14 mouse cellular contexts compared by ENCODE assay signal in the genomic region with DNA sequence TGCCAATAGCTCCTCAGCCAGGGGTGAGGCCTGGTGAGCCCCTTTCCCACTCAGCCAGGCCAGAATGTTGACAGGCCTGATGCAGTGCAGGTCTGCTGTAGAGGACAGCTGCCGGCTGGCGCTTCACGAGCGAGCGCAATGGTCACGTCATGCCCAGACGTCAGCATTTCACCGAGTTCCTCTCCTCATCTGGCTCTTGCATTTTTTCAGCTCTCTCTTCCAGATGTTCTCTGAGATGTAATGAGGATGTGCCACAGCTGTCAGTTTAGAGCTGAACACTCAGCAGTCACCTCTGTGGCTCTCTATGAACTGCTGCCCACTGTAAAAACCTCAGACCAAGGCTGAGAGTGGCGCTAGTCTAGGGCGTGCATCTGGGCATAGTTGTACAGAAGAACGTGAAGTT. TPM values are rescaled to one million over a fixed set of nuclear protein-coding genes. Genes with fewer than 3 reads are reported as not detected.
A peak's percentile ranks its signal among the peaks of the same experiment; 100 is the strongest.
DNase-seq lines count a peak whose midpoint lies in the region.
"Had no signal": no experiment of that assay in that cellular context is flagged by ENCODE, and none has a peak within 500 bp of the region (broad histone marks: within the 10 kb centered on the region; RNA-seq: fewer than 3 reads in every experiment).

No protein-coding gene starts in this region.

- DNase-seq in heart, adult 11 months = peak; percentile 91
- no peak for DNase-seq in heart, adult 8-10 months (ENCODE audit: low spot score)
- DNase-seq in forelimb bud, embryonic 11.5 days (ENCODE audit: low read depth, low spot score) = peak; percentile 19
- DNase-seq in heart, postnatal 10 days = peak; percentile 35 to 48
- DNase-seq in lung, postnatal 14 days = peak; percentile 34
- DNase-seq in layer of hippocampus, adult 18-20 months (ENCODE audit: low spot score in 2 of 2) = no peak
- no peak for DNase-seq in adrenal gland, postnatal 14 days
- DNase-seq in frontal cortex, postnatal 14 days (ENCODE audit: low spot score in 2 of 2) = no peak
- DNase-seq: adrenal gland, postnatal 25 days; cerebellum, postnatal 14 days; right cerebral cortex, postnatal 4 days; thymus, postnatal 25 days had no signal

- intact Hi-C loops in heart, postnatal 10 days (cut with DNase I) = no loop called here

RNA-seq across cellular contexts. Expression of gene Ccdc170, which starts 8.7 kb away (rescaled TPM):
- under 1 TPM; 0.16 to 0.34 (median 0.23) TPM for total RNA-seq in heart, adult 8-10 months (2022)
- under 1 TPM; 0.07 to 0.34 TPM for total RNA-seq in heart, postnatal 10 days (2021)
- total RNA-seq in layer of hippocampus, adult 18-20 months (2021) = 1 to 10 TPM in 1 of 2 experiments, under 1 TPM in 1; 0.67 to 1.0 TPM
- total RNA-seq in adrenal gland, postnatal 14 days (2021) = 0.11 and 0.38 TPM in 2 replicates
- total RNA-seq: CH12.LX; liver, adult 2 months had no signal

RNA-seq across cellular contexts. Expression of gene Armt1, which starts 41.3 kb away (rescaled TPM):
- total RNA-seq in heart, adult 8-10 months (2022) = 10 to 100 TPM in 1 of 4 experiments, 1 to 10 TPM in 3; 7.8 to 11.7 (median 9.1) TPM
- total RNA-seq in heart, postnatal 10 days (2021) = 1 to 10 TPM; 8.2 to 8.9 TPM
- 10 to 100 TPM; 25.2 to 25.6 TPM for total RNA-seq in layer of hippocampus, adult 18-20 months (2021)
- total RNA-seq in adrenal gland, postnatal 14 days (2021) = 15.7 and 20.1 TPM in 2 replicates

RNA-seq across cellular contexts. Expression of gene Rmnd1, which starts 41.4 kb away (rescaled TPM):
- total RNA-seq in heart, adult 8-10 months (2022) = 10 to 100 TPM; 62.1 to 76.7 (median 69.4) TPM
- total RNA-seq in heart, postnatal 10 days (2021) = 10 to 100 TPM; 48.5 to 49.9 TPM
- 10 to 100 TPM; 28.3 to 37.2 TPM for total RNA-seq in layer of hippocampus, adult 18-20 months (2021)
- 51.2 and 57.0 TPM in 2 replicates for total RNA-seq in adrenal gland, postnatal 14 days (2021)

Comparison
In these comparisons a context has a peak if more than half of its experiments do, and no peak if none do; other contexts are left out.
1. DNase-seq: peak in heart, adult 11 months (single experiment), forelimb bud, embryonic 11.5 days (single experiment), heart, postnatal 10 days (2 of 2) and lung, postnatal 14 days (single experiment); none in heart, adult 8-10 months (single experiment), layer of hippocampus, adult 18-20 months (0 of 2), adrenal gland, postnatal 14 days (single experiment) and frontal cortex, postnatal 14 days (0 of 2).